30 mouse cellular contexts compared by ENCODE assay signal in genomic region chr11:106060549-106060948, GRCm38 (mm10). TPM values are rescaled to one million over a fixed set of nuclear protein-coding genes. Genes with fewer than 3 reads are reported as not detected.
"Had no signal": no experiment of that assay in that cellular context is flagged by ENCODE, and none has a peak within 500 bp of the region (broad histone marks: within the 10 kb centered on the region; RNA-seq: fewer than 3 reads in every experiment).

No protein-coding gene starts in this region.

- H3K27ac ChIP-seq: heart, embryonic 13.5 days; heart, embryonic 15.5 days; hindbrain, embryonic 10.5 days; hindbrain, embryonic 12.5 days; hindbrain, embryonic 13.5 days; hindbrain, embryonic 14.5 days; hindbrain, embryonic 15.5 days; hindbrain, postnatal 0 days; intestine, embryonic 15.5 days; kidney, embryonic 15.5 days; kidney, postnatal 0 days; layer of hippocampus, adult 2 months; left cerebral cortex, adult 2 months had no signal

- H3K9ac ChIP-seq: heart, embryonic 12.5 days; heart, embryonic 13.5 days; heart, embryonic 15.5 days; hindbrain, embryonic 12.5 days; hindbrain, embryonic 13.5 days; hindbrain, embryonic 14.5 days; hindbrain, embryonic 15.5 days; intestine, embryonic 15.5 days; kidney, embryonic 15.5 days had no signal

- H3K27me3 ChIP-seq: heart, embryonic 12.5 days; heart, embryonic 13.5 days; heart, embryonic 15.5 days; hindbrain, embryonic 12.5 days; hindbrain, embryonic 13.5 days; hindbrain, embryonic 15.5 days; intestine, embryonic 15.5 days; kidney, embryonic 15.5 days had no signal

- DNase-seq: heart, postnatal 10 days; heart, postnatal 14 days; heart, postnatal 36 days; heart, postnatal 4 days; kidney, adult 11 months; kidney, adult 18-20 months; kidney, adult 2 months; kidney, adult 8-10 months; kidney, adult 9 months; kidney, postnatal 10 days; kidney, postnatal 14 days; kidney, postnatal 25 days; kidney, postnatal 36 days; kidney, postnatal 4 days; layer of hippocampus, adult 9-11 months; layer of hippocampus, postnatal 36 days had no signal

- H3K4me3 ChIP-seq: heart, embryonic 12.5 days; heart, embryonic 13.5 days; heart, embryonic 15.5 days; hindbrain, embryonic 10.5 days; hindbrain, embryonic 12.5 days; hindbrain, embryonic 13.5 days; hindbrain, embryonic 15.5 days; intestine, embryonic 15.5 days; kidney, embryonic 15.5 days; layer of hippocampus, adult 2 months; left cerebral cortex, adult 2 months had no signal

- H3K4me1 ChIP-seq: heart, embryonic 12.5 days; heart, embryonic 13.5 days; heart, embryonic 15.5 days; hindbrain, embryonic 10.5 days; hindbrain, embryonic 12.5 days; intestine, embryonic 15.5 days had no signal

- H3K9me3 ChIP-seq: heart, embryonic 12.5 days; heart, embryonic 13.5 days; heart, embryonic 15.5 days; hindbrain, embryonic 10.5 days; hindbrain, embryonic 12.5 days; hindbrain, embryonic 13.5 days; hindbrain, embryonic 15.5 days; intestine, embryonic 15.5 days; kidney, embryonic 15.5 days had no signal

RNA-seq across cellular contexts. Expression of gene Kcnh6, which starts 52.6 kb away (rescaled TPM):
- polyA plus RNA-seq: heart, embryonic 12.5 days had no signal
